Mouse (Mus musculus): Measurements from ENCODE around the gene Ddx47. TPM values are rescaled to one million over a fixed set of nuclear protein-coding genes. Genes with fewer than 3 reads are reported as not detected.

The Ddx47 gene
- polyA plus RNA-seq, 1 experiment: 81.4 TPM

DNA sequence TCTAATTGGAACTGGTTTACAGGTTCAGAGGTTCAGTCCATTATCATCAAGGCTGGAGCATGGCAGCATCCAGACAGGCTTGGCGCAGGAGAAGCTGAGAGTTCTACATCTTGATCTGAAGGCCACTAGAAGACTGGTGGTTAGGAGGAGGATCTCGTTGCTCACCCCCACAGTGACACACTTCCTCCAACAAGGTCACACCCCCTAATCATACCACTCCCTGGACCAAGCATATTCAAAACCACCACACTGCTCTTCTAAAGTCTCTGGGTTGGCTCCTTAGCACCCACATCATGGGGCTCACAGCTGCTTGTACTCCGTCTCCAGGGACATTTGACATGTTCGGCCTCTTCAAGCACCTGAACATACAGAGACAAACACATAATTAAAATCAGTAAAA is 9.4 kb upstream of the Ddx47 start:
- no peak for DNase-seq (ENCODE audit: extremely low spot score in 1 of 2, low spot score in 1 of 2)

DNA sequence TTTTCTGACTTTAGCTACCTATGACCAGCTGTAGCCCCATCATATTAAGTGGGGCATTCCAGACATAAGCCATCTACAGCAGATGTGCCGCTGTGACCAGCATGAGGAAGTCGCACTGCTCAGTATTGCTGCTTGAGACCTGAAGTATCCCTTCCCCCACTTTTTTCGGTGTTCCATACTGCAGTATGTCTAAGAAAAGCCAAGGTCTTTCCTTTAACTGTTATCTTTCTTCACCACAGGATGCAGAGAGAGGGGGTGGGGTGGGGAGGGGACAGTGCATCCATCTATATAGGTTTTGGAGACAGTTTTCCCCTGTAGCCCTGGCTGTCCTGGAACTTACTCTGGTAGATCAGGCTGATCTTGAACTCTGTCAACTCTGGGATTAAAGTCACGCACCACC is 5.0 kb upstream of the Ddx47 start:
- DNase-seq (ENCODE audit: extremely low spot score in 1 of 2, low spot score in 1 of 2): no peak

DNA sequence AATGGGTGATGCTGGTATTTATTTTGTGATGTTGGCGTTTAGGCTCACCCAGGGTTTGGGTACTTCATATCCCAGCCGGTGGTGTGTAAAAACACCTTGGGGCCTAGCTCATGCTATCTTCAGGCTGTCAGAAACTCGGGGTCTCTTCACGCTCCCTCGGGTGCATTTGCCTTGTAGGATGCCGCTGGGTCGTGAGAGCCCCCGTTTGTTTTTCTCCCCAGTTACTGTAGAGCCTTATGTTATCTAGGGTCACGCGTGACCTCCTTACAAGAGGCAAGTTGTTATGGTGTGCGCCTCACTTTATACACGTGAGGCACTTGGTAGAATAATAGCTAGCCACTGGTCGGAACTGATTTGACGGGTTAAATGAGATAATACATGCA is 313 bp downstream of the Ddx47 start:
- DNase-seq (ENCODE audit: extremely low spot score in 1 of 2, low spot score in 1 of 2): no peak

DNA sequence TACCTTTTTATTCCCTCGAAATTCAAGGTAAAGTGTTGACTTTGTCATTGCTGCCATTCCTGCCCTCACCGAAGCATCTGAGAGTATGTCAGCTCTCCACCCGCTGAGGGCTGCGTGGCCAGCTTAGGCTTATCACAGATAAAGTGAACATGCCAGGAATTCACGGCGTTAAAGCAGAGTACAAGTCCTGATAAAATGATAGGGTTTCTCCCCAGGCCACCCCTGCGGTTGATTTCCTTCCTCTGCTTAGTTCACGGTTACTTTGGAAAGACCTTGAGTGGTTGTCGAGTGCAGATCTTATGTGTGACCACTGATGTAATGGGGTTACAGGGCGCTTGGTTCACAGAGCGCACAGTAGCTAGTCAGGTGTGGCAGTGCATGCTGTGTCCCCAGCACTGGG is 5.8 kb downstream of the Ddx47 start:
- DNase-seq (ENCODE audit: extremely low spot score in 1 of 2, low spot score in 1 of 2): no peak

DNA sequence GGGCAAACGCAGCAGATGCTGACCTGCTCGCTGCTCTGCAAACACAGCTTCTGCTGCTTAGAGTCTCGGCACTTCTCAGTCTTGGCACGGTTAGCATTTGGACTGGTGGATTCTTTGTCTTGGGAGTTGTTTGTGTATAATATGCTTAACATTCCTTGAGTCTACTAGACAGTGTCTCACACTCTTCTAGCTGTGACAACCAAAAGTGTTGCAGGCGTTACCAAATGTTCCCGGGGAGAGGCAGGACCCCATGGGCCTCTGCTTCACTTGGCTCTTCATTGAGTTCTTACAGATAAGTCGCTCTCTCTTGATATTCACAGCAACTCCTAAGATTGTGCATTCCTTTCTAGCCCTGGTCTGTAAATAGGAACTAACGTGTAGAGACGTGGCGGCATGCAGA is 8.2 kb downstream of the Ddx47 start:
- DNase-seq (ENCODE audit: extremely low spot score in 1 of 2, low spot score in 1 of 2): no peak

DNA sequence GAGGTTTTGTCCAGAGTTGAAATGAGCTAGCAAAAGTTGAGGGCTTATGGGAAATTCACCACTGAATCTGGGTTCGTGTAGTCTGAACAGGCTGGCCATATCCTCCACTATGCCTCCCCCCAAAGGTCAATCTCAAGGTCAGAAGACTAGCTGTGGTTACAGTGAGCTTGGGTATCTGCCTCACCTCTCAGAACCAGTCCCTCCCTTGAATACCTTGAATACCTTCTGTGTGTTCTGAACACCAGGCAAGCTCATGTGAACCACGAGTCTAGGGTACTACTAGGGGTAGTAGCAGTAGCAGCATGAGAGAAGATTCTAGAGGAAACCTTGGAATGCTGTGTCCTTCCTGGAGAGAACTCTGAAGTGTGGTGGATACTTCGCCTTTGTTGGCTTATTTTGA is 10.2 kb downstream of the Ddx47 start:
- DNase-seq (ENCODE audit: extremely low spot score in 1 of 2, low spot score in 1 of 2): no peak

DNA sequence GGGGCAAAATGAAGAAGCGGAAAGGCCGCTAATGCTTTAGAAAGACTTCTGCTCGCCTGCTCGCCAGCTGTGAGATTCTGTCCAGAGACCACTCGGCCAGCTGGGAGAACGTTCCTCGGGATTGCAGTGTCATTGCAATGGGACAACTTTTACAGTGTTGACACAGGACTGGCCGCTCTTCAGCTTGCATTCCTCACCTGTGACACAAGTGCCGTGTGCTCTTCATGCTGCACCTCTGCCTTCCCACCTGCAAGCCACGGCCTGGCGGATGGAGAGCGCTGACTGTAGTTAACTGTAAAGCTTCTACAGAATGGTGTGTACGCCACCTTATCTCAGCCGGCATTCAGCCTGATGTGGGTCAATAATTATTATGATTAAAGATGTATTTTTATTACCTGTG is 12.0 kb downstream of the Ddx47 start:
- no peak for DNase-seq (ENCODE audit: extremely low spot score in 1 of 2, low spot score in 1 of 2)

DNA sequence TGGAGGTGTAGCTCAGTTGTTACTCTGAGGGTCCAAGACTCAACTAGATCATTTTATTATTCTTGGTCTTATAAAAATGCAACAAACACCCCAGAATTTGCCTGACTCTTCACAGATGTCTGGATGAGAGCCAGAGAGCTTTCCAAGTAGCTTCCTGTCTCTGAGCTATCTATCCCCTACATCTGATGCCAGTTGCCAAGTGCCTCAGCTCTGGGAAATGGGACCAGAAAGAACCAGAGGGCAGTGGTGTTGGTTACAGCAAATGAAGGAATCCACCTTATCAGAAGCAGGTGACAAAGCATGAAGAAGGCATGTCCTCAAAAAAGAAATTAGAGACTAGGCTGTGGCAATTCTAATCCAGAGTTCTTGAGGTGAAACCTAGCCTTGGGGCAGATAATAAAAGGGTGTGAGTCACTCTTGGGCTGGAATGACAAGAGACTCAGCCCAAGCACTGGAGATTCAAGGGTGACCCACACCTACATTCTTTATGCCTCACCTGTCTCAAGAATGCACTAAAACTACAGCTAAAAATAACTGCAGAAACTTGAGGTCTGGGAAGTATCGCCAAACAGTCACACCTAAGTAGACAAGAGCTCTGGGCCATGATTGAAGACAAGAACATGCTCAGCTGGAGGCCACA is 13.5 kb downstream of the Ddx47 start:
- DNase-seq (ENCODE audit: extremely low spot score in 1 of 2, low spot score in 1 of 2): no peak

DNA sequence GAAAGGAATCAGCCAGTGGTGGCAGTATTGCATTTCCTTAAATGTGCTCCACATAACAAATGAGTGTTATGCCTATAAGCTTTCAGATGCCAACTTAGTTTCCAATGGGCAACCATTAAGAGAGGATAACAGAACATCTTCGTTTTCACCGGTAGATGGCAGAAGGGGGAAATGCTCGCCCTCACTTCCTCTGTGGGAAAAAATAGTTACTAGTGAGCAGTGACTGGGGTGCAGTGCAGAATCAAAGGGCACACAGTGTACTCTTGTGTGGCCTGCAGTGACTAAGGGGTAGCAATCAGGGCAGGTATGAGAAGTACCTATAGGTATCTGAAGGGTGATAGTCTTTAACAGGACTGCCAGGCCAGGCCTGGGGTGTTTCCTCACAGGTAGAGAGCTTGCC is 14.8 kb downstream of the Ddx47 start:
- DNase-seq (ENCODE audit: extremely low spot score in 1 of 2, low spot score in 1 of 2): peak; percentile 20 to 66

DNA sequence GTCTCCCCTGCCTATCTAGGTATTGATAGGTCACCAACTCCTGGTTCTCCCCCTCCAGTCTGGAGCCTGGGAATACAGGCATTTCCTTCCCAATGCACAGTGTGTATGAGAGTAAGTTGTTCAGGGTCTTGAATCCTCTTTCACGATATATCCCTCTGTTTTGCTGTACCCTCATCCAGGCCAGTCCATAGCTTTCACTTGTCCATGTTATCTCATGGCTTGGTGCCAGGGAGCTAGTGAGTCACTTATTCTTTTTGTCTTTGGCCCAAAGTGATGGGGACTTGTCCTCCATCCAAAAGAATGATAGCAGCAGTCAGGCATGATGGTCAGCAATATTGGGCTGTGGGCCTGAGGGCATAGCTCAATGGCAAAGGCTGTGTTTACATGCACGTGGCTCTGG is 15.3 kb downstream of the Ddx47 start:
- DNase-seq (ENCODE audit: extremely low spot score in 1 of 2, low spot score in 1 of 2): no peak

DNA sequence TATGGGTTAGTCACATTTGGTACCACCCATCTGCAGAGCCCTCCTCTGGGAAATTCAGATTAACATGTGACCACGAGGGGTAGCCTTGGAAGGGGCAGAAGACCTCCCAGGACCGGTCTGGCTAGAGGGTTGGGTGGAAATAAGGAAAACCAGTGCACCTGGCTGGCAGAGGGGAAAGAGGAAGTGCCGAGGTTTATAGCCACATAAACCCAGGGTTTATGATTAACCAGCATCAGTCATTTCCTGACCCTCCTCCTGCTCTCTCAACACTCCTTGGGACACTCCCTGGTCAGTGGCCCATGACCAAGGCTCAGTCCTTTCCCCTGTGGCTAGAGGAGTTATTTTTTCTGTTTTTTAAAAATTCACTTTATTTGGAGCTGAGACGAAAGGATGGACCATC is 17.8 kb downstream of the Ddx47 start:
- no peak for DNase-seq (ENCODE audit: extremely low spot score in 1 of 2, low spot score in 1 of 2)

DNA sequence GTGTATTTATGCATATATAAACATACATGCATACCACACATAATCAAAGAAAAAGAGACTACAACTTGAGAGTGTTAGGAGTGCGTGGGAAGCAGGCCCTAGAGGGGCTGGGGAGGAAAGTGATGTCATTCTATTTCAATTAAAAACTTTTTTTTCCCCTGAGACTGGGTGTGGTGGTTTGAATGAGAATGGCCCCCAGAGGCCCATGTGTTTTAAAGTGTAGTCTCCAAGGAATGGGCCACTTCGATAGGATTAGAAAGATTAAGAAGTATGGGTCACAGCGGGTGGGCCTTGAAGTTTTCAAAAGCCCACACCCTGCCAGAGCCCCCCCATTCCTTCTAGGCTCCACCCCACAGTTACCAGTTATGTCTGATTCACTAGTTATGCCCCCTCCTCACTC is 27.3 kb downstream of the Ddx47 start:
- no peak for DNase-seq (ENCODE audit: extremely low spot score in 1 of 2, low spot score in 1 of 2)

DNA sequence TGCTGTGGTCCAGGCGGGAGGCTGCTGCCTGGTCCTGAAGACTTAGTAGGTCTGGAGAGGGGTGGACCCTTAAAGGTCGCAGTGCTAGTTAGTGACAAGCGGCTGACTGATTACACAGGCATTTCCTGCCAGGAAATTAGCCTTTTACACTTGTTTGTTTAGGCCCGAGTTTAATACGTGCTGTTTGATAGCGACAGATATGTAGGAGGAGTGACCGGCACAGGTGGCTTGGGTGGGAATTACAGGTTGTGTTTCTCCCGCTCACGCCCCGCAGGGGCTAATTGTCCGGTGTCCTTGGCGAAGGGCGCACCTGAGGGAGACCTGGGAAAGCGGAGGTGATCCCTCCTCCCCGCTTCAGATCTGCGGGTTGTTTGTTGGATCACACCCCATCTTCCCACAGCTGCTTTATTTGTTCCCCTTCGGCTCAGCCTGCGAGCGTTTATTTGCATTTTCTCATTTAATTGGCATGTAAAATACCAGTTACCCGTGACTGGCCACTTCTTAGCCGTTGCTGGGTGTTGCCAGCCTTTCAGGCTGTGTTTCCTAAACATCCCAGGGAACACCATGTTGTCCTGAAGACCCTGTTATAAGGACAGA is 29.0 kb downstream of the Ddx47 start:
- DNase-seq (ENCODE audit: extremely low spot score in 1 of 2, low spot score in 1 of 2): no peak

DNA sequence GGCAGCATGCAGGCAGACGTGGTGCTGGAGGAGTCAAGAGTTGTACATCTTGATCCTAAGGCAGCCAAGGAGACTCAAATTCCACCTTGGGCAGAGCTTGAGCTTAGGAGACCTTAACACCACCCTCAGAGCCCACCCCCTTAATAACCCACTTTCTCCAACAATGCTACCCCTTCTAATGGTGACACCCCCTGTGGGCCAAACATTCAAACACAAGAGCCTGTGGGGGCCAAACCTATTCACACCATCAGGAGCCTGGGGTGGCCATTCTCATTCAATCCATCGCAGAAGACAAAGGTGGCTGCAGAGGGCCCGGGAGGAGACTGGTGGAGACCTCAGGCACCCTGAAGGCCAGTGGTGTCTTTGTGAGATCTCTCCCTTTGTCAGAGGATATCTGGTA is 30.5 kb downstream of the Ddx47 start:
- no peak for DNase-seq (ENCODE audit: extremely low spot score in 1 of 2, low spot score in 1 of 2)

DNA sequence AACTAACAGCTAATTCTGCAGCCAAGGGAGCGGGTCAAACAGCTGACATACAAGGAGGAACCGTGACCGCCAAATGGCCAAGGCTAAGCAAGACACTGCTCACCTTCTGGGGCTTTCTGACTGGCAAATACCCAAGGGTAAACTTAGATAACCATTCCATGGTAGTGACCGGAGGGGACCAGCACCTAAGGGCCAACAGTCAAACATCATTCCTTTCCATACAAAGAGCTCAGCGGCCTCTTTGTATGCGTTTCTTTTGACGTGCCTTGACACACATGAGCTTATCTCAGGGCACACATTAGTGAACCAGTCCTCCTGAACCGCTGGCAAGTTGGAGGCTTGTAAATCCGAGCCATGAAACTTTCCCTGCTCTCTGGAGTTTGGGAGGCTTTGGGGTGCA is 35.9 kb downstream of the Ddx47 start:
- DNase-seq (ENCODE audit: extremely low spot score in 1 of 2, low spot score in 1 of 2): no peak

DNA sequence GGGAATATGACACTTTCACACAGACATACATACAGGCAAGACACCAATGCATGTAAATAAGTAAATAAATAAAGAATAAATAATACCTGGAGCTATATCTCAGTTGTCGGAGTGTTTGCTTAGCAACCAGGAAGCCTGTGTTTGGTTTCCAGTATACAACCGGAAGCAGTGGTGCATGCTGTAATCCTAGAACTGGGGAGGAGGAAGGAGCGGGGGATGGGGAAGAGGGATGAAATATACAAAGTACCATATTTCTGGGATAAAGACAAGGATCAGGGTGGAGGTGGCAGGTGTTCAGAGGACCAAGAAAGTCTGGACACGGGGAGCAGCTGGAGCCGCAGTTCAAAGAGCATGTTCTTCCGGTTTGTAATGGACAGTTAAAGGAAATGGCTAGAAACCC is 37.1 kb downstream of the Ddx47 start:
- no peak for DNase-seq (ENCODE audit: extremely low spot score in 1 of 2, low spot score in 1 of 2)

DNA sequence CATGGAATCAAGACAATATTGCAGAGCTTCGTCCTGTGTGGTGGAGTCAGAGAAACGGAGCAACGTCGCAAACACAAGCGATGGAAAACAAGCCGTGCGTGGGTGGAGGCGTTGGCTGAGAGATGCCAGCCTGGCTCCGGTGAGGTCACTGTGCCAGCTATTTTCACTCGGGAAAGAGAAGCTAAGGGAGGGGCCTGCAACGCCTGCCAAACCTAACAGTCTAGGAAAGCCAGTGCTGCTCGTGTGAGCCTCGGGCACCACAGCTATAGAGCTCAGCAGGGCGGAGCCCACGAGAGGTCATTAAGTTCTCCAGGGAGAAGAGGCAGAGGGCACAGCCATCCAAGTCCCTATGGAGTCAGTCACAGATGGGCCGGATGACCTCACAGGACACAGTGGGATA is 37.5 kb downstream of the Ddx47 start:
- no peak for DNase-seq (ENCODE audit: extremely low spot score in 1 of 2, low spot score in 1 of 2)

DNA sequence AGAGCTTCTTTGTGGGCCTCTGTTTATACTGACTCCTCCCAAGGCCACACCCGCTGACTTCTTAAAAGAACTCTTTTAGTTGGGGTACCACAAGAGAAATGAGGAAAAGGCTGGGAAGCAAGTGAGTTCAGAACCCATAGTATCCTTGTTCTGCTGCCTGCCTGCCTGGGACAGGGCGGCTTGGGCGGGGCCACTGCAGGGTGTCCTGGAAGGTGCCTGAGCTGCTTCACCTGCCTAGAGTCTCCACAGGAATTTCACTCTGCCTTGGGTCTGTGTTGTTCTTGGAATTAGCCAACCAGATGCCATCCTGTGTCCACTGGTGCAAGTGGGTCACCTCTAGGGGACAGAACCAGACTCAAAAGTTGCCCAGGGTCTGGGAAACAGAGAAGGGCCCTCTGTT is 42.4 kb downstream of the Ddx47 start:
- DNase-seq (ENCODE audit: extremely low spot score in 1 of 2, low spot score in 1 of 2): no peak

DNA sequence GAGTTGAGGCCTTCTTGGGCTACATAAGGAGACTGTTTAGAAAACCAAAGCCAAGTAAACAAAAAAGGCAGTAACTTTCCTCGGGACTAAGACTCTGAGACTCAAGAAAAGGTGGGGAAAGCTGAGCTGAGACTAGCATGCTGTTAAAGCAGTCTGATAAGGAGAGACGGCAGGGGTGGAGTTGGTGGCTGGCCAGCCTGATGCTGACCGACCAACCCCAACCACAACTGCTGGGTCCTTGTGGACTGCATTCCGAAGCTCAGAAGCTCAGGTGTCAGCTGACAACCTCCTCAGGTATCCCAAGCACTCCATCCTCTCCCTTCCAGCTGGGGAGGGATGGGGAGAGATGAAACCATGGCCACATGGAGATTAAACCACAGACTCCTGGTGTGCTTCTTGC is 44.5 kb downstream of the Ddx47 start:
- DNase-seq (ENCODE audit: extremely low spot score in 1 of 2, low spot score in 1 of 2): no peak

DNA sequence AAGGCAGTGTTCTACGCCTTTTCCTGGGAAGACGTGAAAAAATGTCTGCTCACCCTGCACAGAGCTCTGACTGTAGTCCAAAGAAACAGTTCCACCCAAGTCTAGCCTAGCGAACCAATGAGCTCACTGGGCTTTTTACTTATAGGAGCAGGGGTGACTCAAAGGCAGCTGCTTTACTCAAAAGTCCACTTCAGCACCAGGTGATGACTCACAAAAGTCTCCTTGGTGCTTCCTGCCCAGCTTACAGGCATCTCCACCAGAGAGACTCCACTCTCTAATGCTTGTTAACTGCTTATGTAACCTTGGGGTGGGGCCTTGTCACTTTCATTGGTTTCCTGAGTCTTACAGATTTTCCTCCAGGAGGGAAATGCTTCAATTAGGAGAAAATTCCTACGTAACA is 49.3 kb downstream of the Ddx47 start:
- DNase-seq (ENCODE audit: extremely low spot score in 1 of 2, low spot score in 1 of 2): no peak

DNA sequence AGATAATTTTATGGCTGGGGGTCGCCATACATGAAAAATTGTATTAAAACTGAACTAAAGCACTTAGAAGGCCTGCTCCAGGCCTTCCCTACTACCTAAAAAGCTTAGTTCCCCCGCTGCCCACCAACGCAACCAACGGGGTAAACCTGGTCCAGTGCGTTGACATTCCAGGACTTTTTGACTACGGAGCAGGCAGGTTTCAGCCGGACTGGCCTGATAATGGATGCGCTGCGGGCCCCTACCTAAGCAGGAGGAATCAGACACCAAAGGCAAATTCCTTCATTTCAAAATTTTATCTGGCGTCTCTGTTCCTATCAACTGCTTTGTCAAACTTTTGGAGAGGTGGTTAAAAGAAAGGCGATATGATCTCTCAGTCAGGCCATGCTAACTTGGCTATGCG is 53.2 kb downstream of the Ddx47 start:
- DNase-seq (ENCODE audit: extremely low spot score in 1 of 2, low spot score in 1 of 2): no peak

DNA sequence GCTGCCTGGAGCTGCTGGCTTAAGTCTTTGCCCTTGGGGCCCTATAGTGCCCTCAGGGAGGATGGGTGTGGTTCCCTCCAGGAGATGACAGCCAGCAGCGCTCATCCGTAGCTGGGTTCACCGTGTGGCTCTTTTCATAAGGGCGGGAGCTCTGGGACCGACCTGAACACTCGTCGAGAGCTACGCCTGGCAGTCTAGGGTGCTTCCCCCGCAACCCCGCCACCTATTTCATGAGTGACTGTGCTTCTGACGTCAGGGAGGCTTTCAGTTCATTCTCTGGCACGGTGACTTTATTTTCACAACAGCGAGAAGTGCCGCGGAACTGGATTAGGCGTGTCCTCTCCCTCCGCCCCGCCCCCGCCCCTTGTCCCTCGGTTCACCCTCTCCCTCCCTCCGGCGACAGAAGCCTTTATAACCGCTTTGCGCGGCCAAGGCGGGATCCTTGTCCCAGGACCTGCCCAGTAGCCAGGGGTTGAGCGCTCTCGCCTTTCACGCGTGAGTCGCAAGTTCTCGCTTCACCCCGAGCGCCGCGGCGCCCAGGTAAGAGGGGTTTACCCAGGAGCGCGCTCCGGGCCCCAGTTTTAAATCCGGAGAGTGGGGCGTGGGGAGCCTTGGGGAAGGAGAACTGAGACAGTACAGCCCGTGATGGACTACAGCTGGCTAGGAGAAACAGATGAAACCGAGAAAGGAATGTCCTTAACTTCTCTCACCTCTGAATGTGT is 54.0 kb downstream of the Ddx47 start, which contains the start of gene Gprc5a:
Gprc5a (plus strand) TSS at position 416 of the 722 bp plus-strand sequence.
- peak in 1 of 2 experiments; percentile 26 for DNase-seq (ENCODE audit: extremely low spot score in 1 of 2, low spot score in 1 of 2)

Data from frontal cortex, adult 2 months (tissue).